Mouse (Mus musculus): ENCODE measurements around the gene Mapre3. TPM values are rescaled to one million over a fixed set of nuclear protein-coding genes. Genes with fewer than 3 reads are reported as not detected.
A peak's percentile ranks its signal among the peaks of the same experiment; 100 is the strongest.
"Not testable (repeated sequence)": the region's sequence is repeated elsewhere in the genome, so short reads cannot be mapped to it uniquely, and the experiment has no call there.

The Mapre3 gene
- total RNA-seq, 2 experiments from 2014 or later, result not detected

GRCm38 (mm10) chr5:30872574-30872973 lies 58.1 kb downstream of the Mapre3 start:
- ATAC-seq (replicated peaks; ENCODE audit: low FRiP score, low TSS enrichment, poor library complexity, severe bottlenecking), result no peak

GRCm38 (mm10) chr5:30874365-30874764 lies 59.9 kb downstream of the Mapre3 start:
- no peak for ATAC-seq (replicated peaks; ENCODE audit: low FRiP score, low TSS enrichment, poor library complexity, severe bottlenecking)

- no peak for ATAC-seq (replicated peaks; ENCODE audit: low FRiP score, low TSS enrichment, poor library complexity, severe bottlenecking)
These were observed 64.2 kb downstream of the Mapre3 start for GRCm38 (mm10) chr5:30878616-30879015.

GRCm38 (mm10) chr5:30879347-30879943 lies 65.0 kb downstream of the Mapre3 start:
- ATAC-seq (replicated peaks; ENCODE audit: low FRiP score, low TSS enrichment, poor library complexity, severe bottlenecking), result no peak

GRCm38 (mm10) chr5:30881839-30882238 lies 67.4 kb downstream of the Mapre3 start:
- not testable (repeated sequence) for ATAC-seq (replicated peaks; ENCODE audit: low FRiP score, low TSS enrichment, poor library complexity, severe bottlenecking)

- ATAC-seq (replicated peaks; ENCODE audit: low FRiP score, low TSS enrichment, poor library complexity, severe bottlenecking), result no peak
These were observed 71.8 kb downstream of the Mapre3 start for GRCm38 (mm10) chr5:30886209-30886608.

GRCm38 (mm10) chr5:30886731-30887130 lies 72.3 kb downstream of the Mapre3 start:
- no peak for ATAC-seq (replicated peaks; ENCODE audit: low FRiP score, low TSS enrichment, poor library complexity, severe bottlenecking)

GRCm38 (mm10) chr5:30887331-30887761 lies 72.9 kb downstream of the Mapre3 start:
- ATAC-seq (replicated peaks; ENCODE audit: low FRiP score, low TSS enrichment, poor library complexity, severe bottlenecking), result peak; percentile 83

- peak; percentile 76 for ATAC-seq (replicated peaks; ENCODE audit: low FRiP score, low TSS enrichment, poor library complexity, severe bottlenecking)
These were observed 73.5 kb downstream of the Mapre3 start for GRCm38 (mm10) chr5:30887858-30888336.

- ATAC-seq (replicated peaks; ENCODE audit: low FRiP score, low TSS enrichment, poor library complexity, severe bottlenecking), result peak; percentile 75
These were observed 74.1 kb downstream of the Mapre3 start, which contains the start of gene Agbl5 for GRCm38 (mm10) chr5:30888337-30889087. Gene Agbl5 (plus strand): TSS chr5:30888694.

- no peak for ATAC-seq (replicated peaks; ENCODE audit: low FRiP score, low TSS enrichment, poor library complexity, severe bottlenecking)
These were observed 74.8 kb downstream of the Mapre3 start for GRCm38 (mm10) chr5:30889088-30889754.

- no peak for ATAC-seq (replicated peaks; ENCODE audit: low FRiP score, low TSS enrichment, poor library complexity, severe bottlenecking)
These were observed 75.9 kb downstream of the Mapre3 start for GRCm38 (mm10) chr5:30890375-30890774.

- no peak for ATAC-seq (replicated peaks; ENCODE audit: low FRiP score, low TSS enrichment, poor library complexity, severe bottlenecking)
These were observed 87.4 kb downstream of the Mapre3 start for GRCm38 (mm10) chr5:30901860-30902259.

GRCm38 (mm10) chr5:30907413-30908059 lies 93.1 kb downstream of the Mapre3 start, which contains the start of gene Ost4:
Gene Ost4 (minus strand): TSS chr5:30907788.
- ATAC-seq (replicated peaks; ENCODE audit: low FRiP score, low TSS enrichment, poor library complexity, severe bottlenecking), result peak; percentile 90

GRCm38 (mm10) chr5:30908426-30909299 lies 94.2 kb downstream of the Mapre3 start:
- no peak for ATAC-seq (replicated peaks; ENCODE audit: low FRiP score, low TSS enrichment, poor library complexity, severe bottlenecking)

- ATAC-seq (replicated peaks; ENCODE audit: low FRiP score, low TSS enrichment, poor library complexity, severe bottlenecking), result no peak
These were observed 94.8 kb downstream of the Mapre3 start for GRCm38 (mm10) chr5:30909300-30909659.

- ATAC-seq (replicated peaks; ENCODE audit: low FRiP score, low TSS enrichment, poor library complexity, severe bottlenecking), result no peak
These were observed 95.4 kb downstream of the Mapre3 start for GRCm38 (mm10) chr5:30909863-30910262.

GRCm38 (mm10) chr5:30910481-30910880 lies 96.0 kb downstream of the Mapre3 start:
- no peak for ATAC-seq (replicated peaks; ENCODE audit: low FRiP score, low TSS enrichment, poor library complexity, severe bottlenecking)

GRCm38 (mm10) chr5:30912156-30912555 lies 97.7 kb downstream of the Mapre3 start:
- no peak for ATAC-seq (replicated peaks; ENCODE audit: low FRiP score, low TSS enrichment, poor library complexity, severe bottlenecking)
